Mouse (Mus musculus): Measurements from ENCODE around the gene Dnajc3. TPM values are rescaled to one million over a fixed set of nuclear protein-coding genes. Genes with fewer than 3 reads are reported as not detected.

The Dnajc3 gene
- 31.6 and 32.9 TPM in 2 replicates for polyA plus RNA-seq (2014; fragmentation: Nextera tagmentation; extraction: Ambion mirVana)

DNA sequence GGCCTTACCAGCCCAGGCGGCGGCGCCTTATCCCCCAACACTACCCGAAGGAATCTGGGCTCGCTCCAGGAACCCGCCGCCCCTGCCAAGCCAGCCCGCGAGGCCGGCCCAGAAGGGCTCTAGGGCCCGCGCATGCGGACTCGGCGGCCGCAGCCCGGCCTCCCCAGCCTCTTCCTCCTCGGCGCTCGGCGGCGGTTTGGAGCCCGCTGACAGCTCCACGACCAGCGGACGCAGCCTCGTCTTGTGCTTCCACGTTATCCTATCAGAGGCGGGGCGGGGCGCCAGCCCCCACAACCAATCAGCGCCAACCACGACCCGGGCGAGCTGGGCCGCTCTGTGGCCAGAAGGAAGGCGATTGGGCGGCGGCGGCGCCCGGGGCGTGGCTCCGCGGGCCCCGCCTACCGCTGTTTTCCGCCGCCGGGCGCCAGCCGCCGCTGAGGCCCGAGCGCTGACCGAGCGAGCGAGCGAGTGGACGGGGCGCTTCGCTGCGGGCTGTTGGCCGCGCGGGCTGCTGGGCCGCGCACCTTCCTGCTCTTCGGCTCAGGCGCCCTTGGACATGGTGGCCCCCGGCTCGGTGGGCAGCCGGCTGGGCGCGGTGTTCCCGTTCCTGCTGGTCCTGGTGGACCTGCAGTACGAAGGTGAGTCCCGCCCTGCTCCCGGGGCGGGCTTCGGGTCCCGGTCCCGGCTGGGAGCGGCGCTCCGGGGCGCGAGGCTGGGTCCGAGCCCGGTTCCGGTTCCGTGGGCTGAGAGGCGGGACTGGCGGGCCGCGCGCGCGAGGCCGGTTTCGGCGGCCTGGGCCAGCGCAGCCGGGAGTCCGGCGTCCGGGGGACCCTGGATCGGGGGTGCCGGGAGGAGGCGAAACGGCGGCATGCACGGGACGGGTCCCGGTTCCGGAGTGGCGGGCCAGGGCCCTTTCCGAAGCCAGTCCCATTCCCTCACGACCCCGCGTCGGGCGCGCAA lies at the start of gene Dnajc3:
TSS of gene Dnajc3 (plus strand) at position 444 of the 960 bp plus-strand sequence.
- Histone ChIP-seq H3K9ac (ENCODE audit: low read length) (peak within 1 kb of the TSS; percentile 98), H3K4me2 (peak within 1 kb of the TSS; percentile 76), H3K27ac (ENCODE audit: low read depth, low read length) (peak within 1 kb of the TSS; percentile 67), H3K27me3 (ENCODE audit: control insufficient read depth, insufficient read depth, low read length) (no peaks in the 10 kb centered on the region), H3K4me1 (ENCODE audit: control insufficient read depth, insufficient read depth, low read length) (peaks cover 14% of the 10 kb centered on the region), H3K4me3 (ENCODE audit: low read depth, low read length) (peak within 1 kb of the TSS; percentile 97), H3K36me3 (ENCODE audit: control insufficient read depth, insufficient read depth, low read length) (no peaks in the 10 kb centered on the region), H3K9me3 (ENCODE audit: control insufficient read depth, low read length) (no peaks in the 10 kb centered on the region)
- ATAC-seq (ENCODE audit: low FRiP score) (peak; percentile 100), DNase-seq (ENCODE audit: low spot score, missing footprints) (peak; percentile 99)
- WGBS, result under 1% methylated on average over 105 of the region's 124 CpGs

GRCm38 (mm10) chr14:118890101-118890500 lies 47.7 kb upstream of the Dnajc3 start:
- H3K27me3 ChIP-seq (ENCODE audit: control insufficient read depth, insufficient read depth, low read length), result no peaks in the 10 kb centered on the region
- no peak for ATAC-seq (ENCODE audit: low FRiP score)
- no peak overlapping the region for H3K4me3 ChIP-seq (ENCODE audit: low read depth, low read length)
- H3K27ac ChIP-seq (ENCODE audit: low read depth, low read length), result no peak overlapping the region
- 87% methylated on average over 4 of the region's 4 CpGs for WGBS
- H3K4me2 ChIP-seq, result no peak overlapping the region
- peaks cover 14% of the 10 kb centered on the region for H3K36me3 ChIP-seq (ENCODE audit: control insufficient read depth, insufficient read depth, low read length)
- H3K9me3 ChIP-seq (ENCODE audit: control insufficient read depth, low read length), result no peaks in the 10 kb centered on the region
- H3K4me1 ChIP-seq (ENCODE audit: control insufficient read depth, insufficient read depth, low read length), result no peaks in the 10 kb centered on the region
- no peak overlapping the region for H3K9ac ChIP-seq (ENCODE audit: low read length)
- no peak for DNase-seq (ENCODE audit: low spot score, missing footprints)

DNA sequence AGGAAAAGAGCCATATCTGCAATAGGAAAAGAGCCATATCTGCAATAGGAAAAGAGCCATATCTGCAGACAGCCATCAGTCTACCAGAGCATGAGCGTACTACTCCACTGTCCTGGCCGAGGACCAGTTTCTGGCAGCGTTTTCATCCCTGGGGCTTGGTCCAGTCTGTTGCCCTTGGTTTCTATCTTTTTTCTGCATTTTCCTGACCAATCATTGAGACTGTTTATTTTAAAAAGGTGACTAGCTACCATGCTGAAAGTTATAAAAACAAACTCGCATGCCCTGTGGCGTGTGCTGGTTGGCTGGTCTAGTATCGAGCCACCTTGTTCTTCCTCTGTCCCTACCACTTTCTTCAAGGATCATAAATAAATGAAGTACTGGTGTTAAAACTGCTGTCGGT lies 42.5 kb upstream of the Dnajc3 start:
- Histone ChIP-seq H3K4me2 (no peak overlapping the region), H3K4me1 (ENCODE audit: control insufficient read depth, insufficient read depth, low read length) (no peaks in the 10 kb centered on the region), H3K36me3 (ENCODE audit: control insufficient read depth, insufficient read depth, low read length) (peaks cover 18% of the 10 kb centered on the region), H3K9me3 (ENCODE audit: control insufficient read depth, low read length) (no peaks in the 10 kb centered on the region), H3K9ac (ENCODE audit: low read length) (no peak overlapping the region), H3K4me3 (ENCODE audit: low read depth, low read length) (no peak overlapping the region), H3K27me3 (ENCODE audit: control insufficient read depth, insufficient read depth, low read length) (no peaks in the 10 kb centered on the region), H3K27ac (ENCODE audit: low read depth, low read length) (no peak overlapping the region)
- DNase-seq (ENCODE audit: low spot score, missing footprints) (no peak), ATAC-seq (ENCODE audit: low FRiP score) (no peak)
- 94% methylated on average over 7 of the region's 7 CpGs for WGBS

DNA sequence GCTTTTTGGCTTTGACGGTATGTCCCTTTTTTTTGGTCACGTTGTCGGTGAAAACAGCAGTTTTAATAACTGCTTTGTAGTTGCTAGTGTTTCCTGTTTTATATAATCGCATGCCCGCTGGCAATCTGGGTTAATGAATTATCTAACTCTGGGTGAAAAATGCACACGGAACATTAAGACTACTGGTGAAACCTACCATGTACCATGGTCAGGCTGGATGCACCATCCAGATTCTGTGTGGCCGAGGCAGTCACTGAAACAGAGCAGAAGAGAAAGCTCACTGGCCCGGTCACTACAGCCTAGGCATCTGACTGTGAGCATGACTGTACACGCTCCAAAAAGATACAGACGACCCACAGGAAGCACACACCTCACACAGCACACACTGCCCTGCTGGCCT lies 42.1 kb upstream of the Dnajc3 start:
- Histone ChIP-seq H3K4me1 (ENCODE audit: control insufficient read depth, insufficient read depth, low read length) (no peaks in the 10 kb centered on the region), H3K27ac (ENCODE audit: low read depth, low read length) (no peak overlapping the region), H3K9ac (ENCODE audit: low read length) (no peak overlapping the region), H3K4me2 (no peak overlapping the region), H3K36me3 (ENCODE audit: control insufficient read depth, insufficient read depth, low read length) (peaks cover 18% of the 10 kb centered on the region), H3K4me3 (ENCODE audit: low read depth, low read length) (no peak overlapping the region), H3K27me3 (ENCODE audit: control insufficient read depth, insufficient read depth, low read length) (no peaks in the 10 kb centered on the region), H3K9me3 (ENCODE audit: control insufficient read depth, low read length) (no peaks in the 10 kb centered on the region)
- 95% methylated on average over 10 of the region's 10 CpGs for whole genome bisulfite sequencing
- DNase-seq (ENCODE audit: low spot score, missing footprints), result no peak
- no peak for ATAC-seq (ENCODE audit: low FRiP score)

GRCm38 (mm10) chr14:118899940-118900339 lies 37.8 kb upstream of the Dnajc3 start:
- no peak overlapping the region for H3K27ac ChIP-seq (ENCODE audit: low read depth, low read length)
- H3K27me3 ChIP-seq (ENCODE audit: control insufficient read depth, insufficient read depth, low read length), result no peaks in the 10 kb centered on the region
- ATAC-seq (ENCODE audit: low FRiP score) (no peak), DNase-seq (ENCODE audit: low spot score, missing footprints) (no peak)
- no peak overlapping the region for H3K4me3 ChIP-seq (ENCODE audit: low read depth, low read length)
- H3K9me3 ChIP-seq (ENCODE audit: control insufficient read depth, low read length), result peaks cover 4% of the 10 kb centered on the region; the same call in 1 of the 2 replicates
- WGBS, result 86% methylated on average over 11 of the region's 11 CpGs
- no peak overlapping the region for H3K4me2 ChIP-seq
- no peak overlapping the region for H3K9ac ChIP-seq (ENCODE audit: low read length)
- peaks cover 25% of the 10 kb centered on the region for H3K36me3 ChIP-seq (ENCODE audit: control insufficient read depth, insufficient read depth, low read length)
- H3K4me1 ChIP-seq (ENCODE audit: control insufficient read depth, insufficient read depth, low read length), result no peaks in the 10 kb centered on the region

GRCm38 (mm10) chr14:118900911-118901310 lies 36.9 kb upstream of the Dnajc3 start:
- H3K36me3 ChIP-seq (ENCODE audit: control insufficient read depth, insufficient read depth, low read length), result peaks cover 21% of the 10 kb centered on the region
- no peak for ATAC-seq (ENCODE audit: low FRiP score)
- no peak overlapping the region for H3K9ac ChIP-seq (ENCODE audit: low read length)
- 97% methylated on average over 1 of the region's 1 CpGs for WGBS
- no peak overlapping the region for H3K4me2 ChIP-seq
- DNase-seq (ENCODE audit: low spot score, missing footprints), result no peak
- H3K9me3 ChIP-seq (ENCODE audit: control insufficient read depth, low read length), result peaks cover 4% of the 10 kb centered on the region; the same call in 1 of the 2 replicates
- H3K4me1 ChIP-seq (ENCODE audit: control insufficient read depth, insufficient read depth, low read length), result no peaks in the 10 kb centered on the region
- no peak overlapping the region for H3K27ac ChIP-seq (ENCODE audit: low read depth, low read length)
- H3K27me3 ChIP-seq (ENCODE audit: control insufficient read depth, insufficient read depth, low read length), result no peaks in the 10 kb centered on the region
- no peak overlapping the region for H3K4me3 ChIP-seq (ENCODE audit: low read depth, low read length)

DNA sequence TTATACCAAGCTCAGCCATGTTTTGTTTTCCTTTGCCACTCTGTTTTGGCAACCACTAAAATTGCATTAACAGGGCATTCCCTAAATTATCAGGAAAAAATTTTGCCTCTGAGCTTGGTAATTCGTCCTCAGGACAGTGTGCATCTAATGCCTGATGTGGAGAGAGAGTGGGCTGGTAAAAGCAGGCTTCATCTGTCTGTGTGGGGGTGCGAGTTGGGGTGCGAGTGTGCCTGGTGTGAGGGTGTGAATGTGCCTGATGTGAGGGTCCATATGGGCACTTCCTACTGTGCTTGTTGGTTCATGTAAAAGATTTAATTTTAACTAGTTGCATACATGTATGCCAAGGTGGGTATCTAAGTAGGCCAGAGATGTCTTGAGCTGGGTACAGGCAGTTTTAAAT lies 34.4 kb upstream of the Dnajc3 start:
- DNase-seq (ENCODE audit: low spot score, missing footprints) (no peak), ATAC-seq (ENCODE audit: low FRiP score) (no peak)
- Histone ChIP-seq H3K27me3 (ENCODE audit: control insufficient read depth, insufficient read depth, low read length) (no peaks in the 10 kb centered on the region), H3K4me1 (ENCODE audit: control insufficient read depth, insufficient read depth, low read length) (no peaks in the 10 kb centered on the region), H3K9ac (ENCODE audit: low read length) (no peak overlapping the region), H3K36me3 (ENCODE audit: control insufficient read depth, insufficient read depth, low read length) (peaks cover 21% of the 10 kb centered on the region), H3K9me3 (ENCODE audit: control insufficient read depth, low read length) (peaks cover 4% of the 10 kb centered on the region; the same call in 1 of the 2 replicates), H3K4me2 (no peak overlapping the region), H3K27ac (ENCODE audit: low read depth, low read length) (no peak overlapping the region), H3K4me3 (ENCODE audit: low read depth, low read length) (no peak overlapping the region)
- WGBS, result 84% methylated on average over 3 of the region's 3 CpGs

DNA sequence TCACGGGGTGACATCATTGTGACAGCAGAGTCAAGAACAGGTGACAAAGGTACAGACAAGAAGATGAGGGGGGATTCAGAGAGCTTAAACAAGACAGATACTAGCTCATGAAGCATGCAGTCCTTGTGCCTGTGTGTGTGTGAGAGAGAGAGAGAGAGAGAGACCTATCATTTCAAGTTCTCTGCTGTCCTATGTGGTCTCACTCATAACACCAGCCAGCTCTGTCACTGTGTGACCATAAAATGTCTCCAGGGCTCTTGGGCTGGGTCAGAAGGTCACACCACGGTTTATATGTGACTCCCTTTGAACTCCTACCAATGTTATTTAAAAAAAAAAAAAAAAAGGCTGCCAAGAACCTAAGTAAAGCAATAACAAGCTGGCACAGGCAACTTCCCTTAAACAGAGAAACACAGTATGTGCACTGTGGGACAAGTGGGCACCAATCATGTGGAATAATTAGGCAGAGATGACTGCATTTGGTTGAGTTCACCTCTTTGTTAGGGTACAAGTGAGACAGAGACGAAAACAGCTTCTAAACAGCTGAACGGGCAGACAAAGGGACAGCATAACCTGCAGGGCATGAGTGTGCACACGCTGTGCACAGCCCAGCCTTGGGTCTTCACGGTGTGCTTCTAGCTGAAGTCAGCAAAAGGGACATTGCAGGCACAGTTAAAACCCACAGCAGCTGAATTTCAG lies 33.8 kb upstream of the Dnajc3 start:
- Histone ChIP-seq H3K36me3 (ENCODE audit: control insufficient read depth, insufficient read depth, low read length) (peaks cover 21% of the 10 kb centered on the region), H3K27me3 (ENCODE audit: control insufficient read depth, insufficient read depth, low read length) (no peaks in the 10 kb centered on the region), H3K4me1 (ENCODE audit: control insufficient read depth, insufficient read depth, low read length) (no peaks in the 10 kb centered on the region), H3K27ac (ENCODE audit: low read depth, low read length) (no peak overlapping the region), H3K9ac (ENCODE audit: low read length) (no peak overlapping the region), H3K9me3 (ENCODE audit: control insufficient read depth, low read length) (peaks cover 4% of the 10 kb centered on the region; the same call in 1 of the 2 replicates), H3K4me3 (ENCODE audit: low read depth, low read length) (no peak overlapping the region), H3K4me2 (no peak overlapping the region)
- WGBS, result 58% methylated on average over 6 of the region's 6 CpGs
- no peak for DNase-seq (ENCODE audit: low spot score, missing footprints)
- ATAC-seq (ENCODE audit: low FRiP score), result no peak

DNA sequence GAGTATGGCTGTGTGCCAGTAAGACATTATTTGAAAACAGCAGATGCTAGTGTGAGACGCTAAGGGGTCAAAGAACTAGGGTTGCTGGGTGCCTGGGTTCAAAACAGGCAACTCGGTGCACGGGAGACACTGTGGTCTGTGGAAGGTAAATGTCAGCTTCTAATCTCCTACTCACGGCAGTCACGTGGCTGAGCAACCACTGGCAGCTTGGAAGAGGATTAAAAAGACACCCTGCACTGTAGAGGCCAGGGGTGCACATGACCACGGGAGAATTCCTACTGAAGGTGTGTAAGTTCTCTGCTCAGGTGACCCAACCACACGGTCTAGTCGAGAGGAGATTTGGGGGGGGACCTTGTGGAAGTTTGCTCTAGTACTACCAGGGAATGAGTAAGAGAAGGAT lies 30.2 kb upstream of the Dnajc3 start:
- Histone ChIP-seq H3K4me1 (ENCODE audit: control insufficient read depth, insufficient read depth, low read length) (no peaks in the 10 kb centered on the region), H3K4me3 (ENCODE audit: low read depth, low read length) (no peak overlapping the region), H3K9ac (ENCODE audit: low read length) (no peak overlapping the region), H3K27ac (ENCODE audit: low read depth, low read length) (no peak overlapping the region), H3K9me3 (ENCODE audit: control insufficient read depth, low read length) (no peaks in the 10 kb centered on the region), H3K27me3 (ENCODE audit: control insufficient read depth, insufficient read depth, low read length) (no peaks in the 10 kb centered on the region), H3K4me2 (no peak overlapping the region), H3K36me3 (ENCODE audit: control insufficient read depth, insufficient read depth, low read length) (peaks cover 6% of the 10 kb centered on the region)
- 89% methylated on average over 8 of the region's 8 CpGs for WGBS
- DNase-seq (ENCODE audit: low spot score, missing footprints) (no peak), ATAC-seq (ENCODE audit: low FRiP score) (no peak)
